Mouse (Mus musculus): ENCODE data around the gene Notch1. TPM values are rescaled to one million over a fixed set of nuclear protein-coding genes. Genes with fewer than 3 reads are reported as not detected.

Notch1 gene
- polyA plus RNA-seq, 1 experiment from 2014 or later: 20.8 TPM

- ATAC-seq (ENCODE audit: low read depth): no peak
- H3K9me3 ChIP-seq (ENCODE audit: control insufficient read depth, low read length): no peaks in the 10 kb centered on the region
- no peak overlapping the region for H3K4me3 ChIP-seq (ENCODE audit: low read depth, low read length)
- no peak overlapping the region for H3K9ac ChIP-seq (replicated peaks; ENCODE audit: low read depth, low read length)
- no peaks in the 10 kb centered on the region for H3K27me3 ChIP-seq (ENCODE audit: control insufficient read depth, insufficient read depth, low read length)
- H3K4me1 ChIP-seq (ENCODE audit: control insufficient read depth, insufficient read depth, low read length): peaks cover 65% of the 10 kb centered on the region
- 51% methylated on average over 13 of the region's 13 CpGs for WGBS
- H3K27ac ChIP-seq (ENCODE audit: low read depth, low read length): peak overlapping the region; percentile 44
- H3K36me3 ChIP-seq (ENCODE audit: control insufficient read depth, insufficient read depth, low read length): peaks cover 5% of the 10 kb centered on the region; the same call in 1 of the 2 replicates
- H3K4me2 ChIP-seq (ENCODE audit: low read depth, low read length): no peak overlapping the region
Observed at GRCm38 (mm10) chr2:26483230-26483869, 33.1 kb downstream of the Notch1 start.

DNA sequence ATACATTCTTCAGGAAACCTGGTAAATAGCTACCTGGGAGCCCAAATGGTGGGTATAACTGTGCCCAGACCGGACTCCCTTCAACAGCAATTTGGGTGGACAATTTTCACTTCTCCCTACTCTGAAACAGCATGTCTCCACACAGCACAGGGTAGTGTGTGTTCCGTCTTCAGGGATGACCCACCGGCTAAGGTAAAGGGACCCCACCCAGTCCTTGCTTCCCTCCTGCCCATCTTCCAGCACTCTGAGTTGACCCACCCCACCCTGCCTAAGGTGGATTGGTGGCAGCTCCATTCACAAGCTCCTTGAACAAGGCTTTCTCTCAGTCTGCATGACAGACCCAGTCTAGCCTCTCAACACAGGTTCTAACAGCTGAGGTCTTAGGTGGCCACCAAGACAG lies 33.6 kb downstream of the Notch1 start:
- H3K27ac ChIP-seq (ENCODE audit: low read depth, low read length): peak overlapping the region; percentile 44
- no peaks in the 10 kb centered on the region for H3K9me3 ChIP-seq (ENCODE audit: control insufficient read depth, low read length)
- H3K4me1 ChIP-seq (ENCODE audit: control insufficient read depth, insufficient read depth, low read length): peaks cover 62% of the 10 kb centered on the region
- peaks cover 6% of the 10 kb centered on the region; the same call in 1 of the 2 replicates for H3K36me3 ChIP-seq (ENCODE audit: control insufficient read depth, insufficient read depth, low read length)
- WGBS: 88% methylated on average over 3 of the region's 3 CpGs
- no peak overlapping the region for H3K4me2 ChIP-seq (ENCODE audit: low read depth, low read length)
- H3K27me3 ChIP-seq (ENCODE audit: control insufficient read depth, insufficient read depth, low read length): no peaks in the 10 kb centered on the region
- ATAC-seq (ENCODE audit: low read depth): no peak
- H3K4me3 ChIP-seq (ENCODE audit: low read depth, low read length): no peak overlapping the region
- H3K9ac ChIP-seq (replicated peaks; ENCODE audit: low read depth, low read length): no peak overlapping the region

DNA sequence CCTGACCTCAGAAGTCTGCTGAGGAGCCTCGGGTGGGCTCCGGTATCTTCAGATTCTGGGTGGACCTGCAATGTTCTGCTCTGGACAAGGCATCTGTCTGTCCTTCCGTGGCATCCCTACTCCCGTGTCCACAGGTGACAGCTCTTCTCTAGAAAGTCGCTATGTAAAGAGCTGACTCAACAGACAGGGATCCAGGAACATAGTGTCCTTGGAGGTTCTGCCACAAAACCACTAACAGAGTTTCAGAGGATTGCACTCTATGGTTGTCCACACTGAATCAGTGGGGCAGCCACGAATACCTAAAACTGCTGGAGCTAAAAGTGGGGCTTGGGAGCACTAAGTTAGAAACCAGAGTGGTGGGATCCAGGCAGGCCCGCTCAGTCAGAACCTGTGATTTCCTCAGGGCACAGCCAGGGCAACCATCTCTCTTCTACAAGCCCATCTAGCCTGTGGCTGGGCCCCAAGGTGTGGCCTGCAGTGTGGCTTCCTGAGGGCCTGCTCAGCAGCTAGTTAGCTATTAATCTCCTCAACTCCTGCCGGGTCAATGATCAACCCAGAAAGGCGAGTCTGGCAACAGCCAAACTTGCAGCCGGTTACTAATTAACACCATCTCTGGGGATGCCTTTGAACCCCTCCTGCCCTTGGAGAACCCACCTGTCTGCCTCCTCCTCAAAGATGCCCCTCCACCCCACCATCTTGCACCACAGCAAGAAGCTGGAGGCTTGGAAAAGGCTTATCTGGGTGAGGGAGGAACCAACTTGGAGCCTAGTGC lies 34.6 kb downstream of the Notch1 start:
- H3K27me3 ChIP-seq (ENCODE audit: control insufficient read depth, insufficient read depth, low read length): no peaks in the 10 kb centered on the region
- H3K9ac ChIP-seq (replicated peaks; ENCODE audit: low read depth, low read length): no peak overlapping the region
- H3K4me1 ChIP-seq (ENCODE audit: control insufficient read depth, insufficient read depth, low read length): peaks cover 52% of the 10 kb centered on the region
- H3K9me3 ChIP-seq (ENCODE audit: control insufficient read depth, low read length): no peaks in the 10 kb centered on the region
- ATAC-seq (ENCODE audit: low read depth): no peak
- H3K4me3 ChIP-seq (ENCODE audit: low read depth, low read length): no peak overlapping the region
- peaks cover 9% of the 10 kb centered on the region; the same call in 1 of the 2 replicates for H3K36me3 ChIP-seq (ENCODE audit: control insufficient read depth, insufficient read depth, low read length)
- 71% methylated on average over 10 of the region's 10 CpGs for WGBS
- H3K4me2 ChIP-seq (ENCODE audit: low read depth, low read length): peak overlapping the region; percentile 6; the same call in 1 of the 2 replicates
- H3K27ac ChIP-seq (ENCODE audit: low read depth, low read length): no peak overlapping the region

GRCm38 (mm10) chr2:26480911-26481310 lies 35.6 kb downstream of the Notch1 start:
- H3K27ac ChIP-seq (ENCODE audit: low read depth, low read length): no peak overlapping the region
- 89% methylated on average over 12 of the region's 12 CpGs for WGBS
- H3K27me3 ChIP-seq (ENCODE audit: control insufficient read depth, insufficient read depth, low read length): no peaks in the 10 kb centered on the region
- no peaks in the 10 kb centered on the region for H3K9me3 ChIP-seq (ENCODE audit: control insufficient read depth, low read length)
- peaks cover 12% of the 10 kb centered on the region for H3K36me3 ChIP-seq (ENCODE audit: control insufficient read depth, insufficient read depth, low read length)
- peaks cover 44% of the 10 kb centered on the region for H3K4me1 ChIP-seq (ENCODE audit: control insufficient read depth, insufficient read depth, low read length)
- no peak overlapping the region for H3K4me3 ChIP-seq (ENCODE audit: low read depth, low read length)
- H3K9ac ChIP-seq (replicated peaks; ENCODE audit: low read depth, low read length): no peak overlapping the region
- no peak for ATAC-seq (ENCODE audit: low read depth)
- no peak overlapping the region for H3K4me2 ChIP-seq (ENCODE audit: low read depth, low read length)

DNA sequence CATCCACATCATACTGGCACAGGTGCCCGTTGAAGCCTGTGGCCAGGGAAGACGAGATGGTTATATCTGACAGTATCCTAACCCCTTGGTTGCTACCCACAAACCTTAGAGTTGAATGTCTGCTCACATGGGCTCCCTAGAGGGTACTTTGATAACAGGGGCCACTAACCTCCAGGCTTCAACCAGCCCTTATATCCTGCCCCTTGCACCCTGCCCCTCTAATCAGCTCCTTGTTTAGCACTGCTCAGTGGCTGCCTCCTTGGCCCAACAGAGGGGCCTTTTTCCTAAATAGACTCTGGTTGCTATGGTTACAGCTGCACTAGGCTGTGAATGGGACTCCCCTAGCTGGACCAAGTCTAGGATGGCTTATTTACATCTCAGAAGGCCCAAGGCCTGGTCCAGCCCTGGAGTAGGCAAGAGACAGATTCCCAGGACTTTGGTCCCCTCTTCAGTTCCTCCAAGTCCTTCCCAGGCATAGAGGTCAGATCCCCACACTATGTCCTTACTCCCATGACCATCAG lies 37.7 kb downstream of the Notch1 start:
- H3K4me1 ChIP-seq (ENCODE audit: control insufficient read depth, insufficient read depth, low read length): peaks cover 27% of the 10 kb centered on the region
- 78% methylated on average over 2 of the region's 2 CpGs for WGBS
- no peak overlapping the region for H3K9ac ChIP-seq (replicated peaks; ENCODE audit: low read depth, low read length)
- H3K4me2 ChIP-seq (ENCODE audit: low read depth, low read length): no peak overlapping the region
- ATAC-seq (ENCODE audit: low read depth): peak; percentile 52; the same call in 1 of the 2 replicates
- no peaks in the 10 kb centered on the region for H3K27me3 ChIP-seq (ENCODE audit: control insufficient read depth, insufficient read depth, low read length)
- H3K9me3 ChIP-seq (ENCODE audit: control insufficient read depth, low read length): no peaks in the 10 kb centered on the region
- no peak overlapping the region; the same call in 1 of the 2 replicates for H3K27ac ChIP-seq (ENCODE audit: low read depth, low read length)
- H3K4me3 ChIP-seq (ENCODE audit: low read depth, low read length): no peak overlapping the region
- peaks cover 12% of the 10 kb centered on the region for H3K36me3 ChIP-seq (ENCODE audit: control insufficient read depth, insufficient read depth, low read length)

GRCm38 (mm10) chr2:26477911-26478310 lies 38.6 kb downstream of the Notch1 start:
- Histone ChIP-seq H3K9ac (replicated peaks; ENCODE audit: low read depth, low read length) (no peak overlapping the region), H3K27ac (ENCODE audit: low read depth, low read length) (no peak overlapping the region), H3K4me3 (ENCODE audit: low read depth, low read length) (no peak overlapping the region), H3K9me3 (ENCODE audit: control insufficient read depth, low read length) (no peaks in the 10 kb centered on the region), H3K4me1 (ENCODE audit: control insufficient read depth, insufficient read depth, low read length) (peaks cover 20% of the 10 kb centered on the region), H3K4me2 (ENCODE audit: low read depth, low read length) (no peak overlapping the region), H3K36me3 (ENCODE audit: control insufficient read depth, insufficient read depth, low read length) (peaks cover 12% of the 10 kb centered on the region), H3K27me3 (ENCODE audit: control insufficient read depth, insufficient read depth, low read length) (no peaks in the 10 kb centered on the region)
- 97% methylated on average over 7 of the region's 7 CpGs for WGBS
- no peak for ATAC-seq (ENCODE audit: low read depth)

DNA sequence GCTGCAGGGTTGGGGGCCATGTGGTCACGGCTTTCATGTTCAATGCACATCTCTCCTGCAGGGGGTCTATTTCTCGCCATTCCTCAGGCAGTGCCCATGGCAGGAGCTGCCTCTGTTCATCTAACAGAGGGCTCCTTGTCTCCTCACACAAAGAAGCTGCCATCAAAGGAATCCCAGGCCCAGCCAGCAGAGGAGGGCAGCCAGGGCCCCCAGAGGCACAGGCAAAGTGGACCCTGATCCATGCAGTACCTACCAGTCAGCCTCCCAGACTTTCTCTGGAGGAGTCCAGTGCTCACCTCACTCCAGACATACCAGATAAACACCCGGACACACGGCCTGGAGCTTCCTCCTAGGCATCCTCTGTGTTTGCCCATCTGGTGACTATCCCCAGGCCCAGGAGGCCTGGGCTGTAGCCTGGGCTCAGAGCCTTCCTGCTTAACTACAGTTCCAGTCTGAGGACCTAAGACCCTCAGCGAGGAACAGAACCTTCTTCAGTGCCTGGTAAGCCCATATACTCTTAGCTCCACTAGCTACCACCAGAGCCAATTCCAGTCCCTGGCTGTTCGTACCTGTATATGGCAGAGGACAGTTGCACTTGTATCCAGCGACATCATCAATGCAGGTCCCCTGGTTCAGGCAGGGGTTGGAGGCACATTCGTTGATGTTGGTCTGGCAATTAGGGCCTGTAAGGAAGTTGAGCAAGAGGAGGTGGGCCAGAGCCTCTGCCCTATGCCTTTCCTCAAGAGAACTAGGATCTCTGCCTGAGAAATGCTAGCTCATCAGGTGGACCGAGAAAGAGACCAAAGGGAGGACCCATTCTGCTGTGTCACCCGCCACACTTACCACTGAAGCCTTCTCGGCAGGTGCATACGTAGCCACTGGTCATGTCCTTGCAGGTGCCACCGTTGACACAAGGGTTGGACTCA lies 40.7 kb downstream of the Notch1 start:
- H3K27ac ChIP-seq (ENCODE audit: low read depth, low read length): peak overlapping the region; percentile 76
- H3K4me1 ChIP-seq (ENCODE audit: control insufficient read depth, insufficient read depth, low read length): peaks cover 20% of the 10 kb centered on the region
- H3K9ac ChIP-seq (replicated peaks; ENCODE audit: low read depth, low read length): peak overlapping the region; percentile 16; the same call in 1 of the 2 replicates
- 64% methylated on average over 13 of the region's 13 CpGs for WGBS
- ATAC-seq (ENCODE audit: low read depth): peak; percentile 68; the same call in 1 of the 2 replicates
- H3K36me3 ChIP-seq (ENCODE audit: control insufficient read depth, insufficient read depth, low read length): peaks cover 19% of the 10 kb centered on the region
- no peak overlapping the region for H3K4me2 ChIP-seq (ENCODE audit: low read depth, low read length)
- no peaks in the 10 kb centered on the region for H3K9me3 ChIP-seq (ENCODE audit: control insufficient read depth, low read length)
- H3K4me3 ChIP-seq (ENCODE audit: low read depth, low read length): no peak overlapping the region
- no peaks in the 10 kb centered on the region for H3K27me3 ChIP-seq (ENCODE audit: control insufficient read depth, insufficient read depth, low read length)

- H3K36me3 ChIP-seq (ENCODE audit: control insufficient read depth, insufficient read depth, low read length): peaks cover 18% of the 10 kb centered on the region
- no peak overlapping the region for H3K4me3 ChIP-seq (ENCODE audit: low read depth, low read length)
- H3K27ac ChIP-seq (ENCODE audit: low read depth, low read length): peak overlapping the region; percentile 76
- H3K9ac ChIP-seq (replicated peaks; ENCODE audit: low read depth, low read length): no peak overlapping the region
- H3K4me2 ChIP-seq (ENCODE audit: low read depth, low read length): no peak overlapping the region
- ATAC-seq (ENCODE audit: low read depth): no peak
- no peaks in the 10 kb centered on the region for H3K27me3 ChIP-seq (ENCODE audit: control insufficient read depth, insufficient read depth, low read length)
- peaks cover 18% of the 10 kb centered on the region for H3K4me1 ChIP-seq (ENCODE audit: control insufficient read depth, insufficient read depth, low read length)
- H3K9me3 ChIP-seq (ENCODE audit: control insufficient read depth, low read length): no peaks in the 10 kb centered on the region
- WGBS: 32% methylated on average over 9 of the region's 9 CpGs
Observed at GRCm38 (mm10) chr2:26474789-26475504, 41.5 kb downstream of the Notch1 start.
